Mouse (Mus musculus) hindbrain, embryonic 12.5 days (tissue): ENCODE measurements around the gene Atp5d. TPM values are rescaled to one million over a fixed set of nuclear protein-coding genes. Genes with fewer than 3 reads are reported as not detected.
A peak's percentile ranks its signal among the peaks of the same experiment; 100 is the strongest.

Experiments
- ATAC-seq: fragments of 200-750 bp; cut with Nextera tagmentation; 2 replicates; pipeline ENCODE4 v1.8.0; 2017; ENCODE audit warnings: moderate TSS enrichment; ENCODE audit not compliant: low FRiP score
- H3K27ac ChIP-seq: fragments of 300-500 bp; sonication (generic); 2 replicates; pipeline ENCODE4 v1.5.1; 2016; ENCODE audit warnings: mild to moderate bottlenecking
- H3K27me3 ChIP-seq: fragments of 300-500 bp; sonication (generic); 2 replicates; pipeline ENCODE4 v1.6.1; 2016; ENCODE audit warnings: mild to moderate bottlenecking
- H3K36me3 ChIP-seq: fragments of 300-500 bp; sonication (generic); 2 replicates; pipeline ENCODE4 v1.6.1; 2016; ENCODE audit warnings: mild to moderate bottlenecking
- H3K4me1 ChIP-seq: fragments of 300-500 bp; sonication (generic); 2 replicates; pipeline ENCODE4 v1.6.1; 2016
- H3K4me2 ChIP-seq: fragments of 300-500 bp; sonication (generic); replicated peaks from 2 replicates; pipeline ENCODE4 v1.6.1; 2016; ENCODE audit warnings: mild to moderate bottlenecking
- H3K4me3 ChIP-seq: fragments of 300-500 bp; sonication (generic); 2 replicates; pipeline ENCODE4 v1.5.1; 2016; ENCODE audit warnings: mild to moderate bottlenecking
- H3K9ac ChIP-seq: fragments of 300-500 bp; sonication (generic); 2 replicates; pipeline ENCODE4 v1.6.1; 2016; ENCODE audit warnings: mild to moderate bottlenecking, moderate library complexity
- H3K9me3 ChIP-seq: fragments of 300-500 bp; sonication (generic); replicated peaks from 2 replicates; pipeline ENCODE4 v1.6.1; 2016; ENCODE audit warnings: mild to moderate bottlenecking
- WGBS: fragments of 180-500 bp; shearing (Covaris S2); methylation state at CpG from one replicate; pipeline ENCODE4 v1.1.7; 2016; 5-methylcytosine and 5-hydroxymethylcytosine counted together
- polyA plus RNA-seq: library from polyadenylated mRNA; unstranded; fragments of >200 nt; fragmentation: Nextera tagmentation; extraction: Ambion mirVana; gene quantifications from 2 replicates; pipeline ENCODE4 v1.2.1, GENCODE M21; 2016

Atp5d gene
- polyA plus RNA-seq, 1 experiment from 2014 or later, result 385 TPM

DNA sequence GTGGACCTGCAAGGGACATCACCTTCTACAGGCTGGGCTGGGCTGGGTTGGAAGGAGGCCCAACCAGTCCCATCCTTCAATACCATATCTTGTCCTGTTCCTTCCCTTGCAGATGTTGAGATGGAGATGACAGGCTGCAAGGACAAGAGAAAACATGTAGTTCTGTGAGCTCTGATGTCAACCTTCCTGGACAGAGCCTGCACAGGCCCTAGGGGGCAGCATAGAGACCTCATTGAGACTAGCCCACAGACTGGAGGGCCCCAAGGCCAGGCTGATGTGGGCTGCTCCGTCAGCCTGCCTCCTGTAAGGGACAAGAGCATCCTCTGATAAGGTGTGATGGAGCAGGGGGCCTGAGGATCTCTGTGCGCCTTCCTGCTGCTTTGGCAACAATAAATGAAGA is 36.3 kb downstream of the Atp5d start:
- WGBS, result 62% methylated on average over 2 of the region's 2 CpGs
- ATAC-seq, result no peak
- no peaks in the 10 kb centered on the region for H3K27me3 ChIP-seq
- no peak overlapping the region for H3K27ac ChIP-seq
- no peaks in the 10 kb centered on the region for H3K9me3 ChIP-seq
- no peak overlapping the region for H3K9ac ChIP-seq
- peaks cover 39% of the 10 kb centered on the region for H3K4me1 ChIP-seq
- H3K4me2 ChIP-seq, result no peak overlapping the region
- no peak overlapping the region for H3K4me3 ChIP-seq
- peaks cover 27% of the 10 kb centered on the region for H3K36me3 ChIP-seq

DNA sequence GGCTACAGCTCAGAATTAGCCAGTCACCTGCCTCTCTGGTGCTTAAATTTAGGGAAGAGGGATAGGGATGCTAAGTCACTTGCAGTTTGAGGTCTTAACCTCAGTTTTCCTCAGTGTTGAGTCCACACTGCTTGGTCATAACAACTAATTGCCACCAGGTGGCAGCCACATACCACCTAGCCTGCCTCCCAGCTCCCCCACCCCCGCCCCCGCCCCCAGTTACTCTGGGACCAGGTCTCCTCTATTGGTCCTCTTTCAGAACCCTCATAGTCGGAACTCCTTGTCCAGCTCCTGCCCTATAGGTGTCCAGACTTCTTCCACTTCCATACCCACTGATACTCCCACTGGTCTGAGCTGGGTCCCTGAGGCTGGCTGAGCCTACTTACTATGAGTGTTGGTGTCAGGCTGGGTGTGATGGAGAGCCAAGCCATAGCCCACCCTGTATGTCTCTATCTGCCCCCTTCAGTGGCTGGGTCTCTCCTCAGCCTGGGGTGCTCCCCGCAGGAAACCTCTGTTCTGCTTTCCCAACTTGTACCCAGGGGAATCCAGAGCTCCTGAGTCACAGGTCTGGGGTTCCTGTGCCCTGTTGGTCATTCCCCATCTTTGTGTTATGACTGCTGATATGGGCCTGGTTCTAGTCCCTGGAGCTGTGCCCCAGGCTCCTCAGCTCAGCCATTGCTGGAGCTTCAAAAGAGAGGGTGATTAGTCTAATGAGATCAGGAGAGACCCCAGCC is 37.3 kb downstream of the Atp5d start:
- Histone ChIP-seq H3K4me2 (no peak overlapping the region), H3K27me3 (no peaks in the 10 kb centered on the region), H3K9ac (no peak overlapping the region; the same call in 1 of the 2 replicates), H3K4me1 (peaks cover 37% of the 10 kb centered on the region), H3K9me3 (no peaks in the 10 kb centered on the region), H3K4me3 (no peak overlapping the region), H3K27ac (no peak overlapping the region), H3K36me3 (peaks cover 17% of the 10 kb centered on the region)
- 22% methylated on average over 4 of the region's 4 CpGs for WGBS
- no peak for ATAC-seq

DNA sequence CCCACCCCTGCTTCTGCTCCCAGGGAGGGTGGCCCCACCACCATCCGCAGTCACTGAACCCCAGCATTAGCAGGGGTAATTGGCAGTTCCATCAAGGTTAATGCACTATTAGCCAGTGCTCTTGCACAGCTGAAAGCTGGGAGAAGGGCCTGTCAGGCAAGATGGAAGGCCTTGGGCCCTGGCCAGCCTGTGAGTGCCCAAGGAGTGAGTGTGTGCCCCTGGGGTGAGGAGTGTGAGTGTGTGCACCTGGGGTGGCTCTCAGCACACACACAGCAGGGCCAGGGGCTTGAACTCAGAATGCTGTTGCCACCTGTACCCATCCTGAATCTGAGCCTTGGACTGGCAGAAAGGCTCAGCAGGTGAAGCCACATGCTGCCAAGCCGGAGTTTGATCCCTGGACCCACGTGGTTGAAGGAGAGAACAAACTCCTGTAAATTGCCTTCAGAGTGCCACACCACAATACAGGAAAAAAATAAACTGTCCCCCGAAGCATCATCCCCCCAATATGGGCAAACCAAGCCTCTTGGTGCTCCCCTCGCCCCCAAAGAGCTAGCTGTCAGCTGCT is 37.9 kb downstream of the Atp5d start:
- Histone ChIP-seq H3K4me3 (no peak overlapping the region), H3K9me3 (no peaks in the 10 kb centered on the region), H3K4me2 (no peak overlapping the region), H3K9ac (peak overlapping the region; percentile 25; the same call in 1 of the 2 replicates), H3K27ac (no peak overlapping the region), H3K36me3 (peaks cover 11% of the 10 kb centered on the region), H3K27me3 (no peaks in the 10 kb centered on the region), H3K4me1 (peaks cover 41% of the 10 kb centered on the region)
- 82% methylated on average over 5 of the region's 5 CpGs for WGBS
- ATAC-seq, result no peak

DNA sequence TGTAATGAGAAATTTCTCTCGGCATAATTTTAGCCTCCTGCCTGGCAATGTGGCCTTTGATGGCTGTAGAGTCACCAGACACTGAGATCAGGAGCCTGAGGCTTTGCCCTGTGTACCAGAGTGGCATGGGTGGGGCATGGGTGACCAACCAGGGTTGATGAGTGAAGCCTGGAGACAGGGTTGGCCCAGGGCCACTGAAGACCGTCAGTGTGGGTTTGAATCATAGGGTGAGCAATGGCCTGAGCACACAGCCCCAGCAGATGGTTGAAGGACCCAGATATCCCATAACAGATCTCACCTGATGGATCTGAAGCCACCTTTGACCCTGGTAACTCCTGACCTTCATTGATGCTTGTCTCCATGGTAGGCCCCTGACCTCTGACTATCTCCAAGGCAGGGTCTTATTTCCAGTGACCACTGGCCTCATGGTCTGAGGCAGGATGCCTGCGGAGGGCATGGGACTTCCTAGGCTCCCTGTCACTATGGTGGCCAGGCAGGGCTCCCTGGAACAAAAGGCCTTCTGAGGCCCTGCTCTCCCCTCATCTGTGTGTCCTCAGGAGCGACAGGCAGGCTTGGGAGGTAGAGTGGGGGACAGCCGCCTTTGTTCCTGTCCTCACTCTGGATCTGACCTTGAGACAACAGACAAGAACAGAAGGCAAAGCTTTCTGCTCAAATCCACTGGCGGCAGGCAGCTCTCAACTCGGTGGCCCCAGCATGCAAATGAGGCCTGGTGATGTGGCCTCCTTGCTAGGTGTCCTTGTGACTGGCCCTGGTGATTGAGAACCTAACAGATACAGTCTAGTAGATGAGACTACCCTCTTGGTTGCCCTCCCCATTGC is 39.2 kb downstream of the Atp5d start:
- no peak for ATAC-seq
- H3K9ac ChIP-seq, result no peak overlapping the region; the same call in 1 of the 2 replicates
- H3K4me2 ChIP-seq, result no peak overlapping the region
- no peaks in the 10 kb centered on the region for H3K9me3 ChIP-seq
- 43% methylated on average over 7 of the region's 7 CpGs for WGBS
- H3K27me3 ChIP-seq, result no peaks in the 10 kb centered on the region
- H3K27ac ChIP-seq, result no peak overlapping the region
- H3K4me1 ChIP-seq, result peaks cover 42% of the 10 kb centered on the region
- peaks cover 7% of the 10 kb centered on the region for H3K36me3 ChIP-seq
- H3K4me3 ChIP-seq, result no peak overlapping the region

DNA sequence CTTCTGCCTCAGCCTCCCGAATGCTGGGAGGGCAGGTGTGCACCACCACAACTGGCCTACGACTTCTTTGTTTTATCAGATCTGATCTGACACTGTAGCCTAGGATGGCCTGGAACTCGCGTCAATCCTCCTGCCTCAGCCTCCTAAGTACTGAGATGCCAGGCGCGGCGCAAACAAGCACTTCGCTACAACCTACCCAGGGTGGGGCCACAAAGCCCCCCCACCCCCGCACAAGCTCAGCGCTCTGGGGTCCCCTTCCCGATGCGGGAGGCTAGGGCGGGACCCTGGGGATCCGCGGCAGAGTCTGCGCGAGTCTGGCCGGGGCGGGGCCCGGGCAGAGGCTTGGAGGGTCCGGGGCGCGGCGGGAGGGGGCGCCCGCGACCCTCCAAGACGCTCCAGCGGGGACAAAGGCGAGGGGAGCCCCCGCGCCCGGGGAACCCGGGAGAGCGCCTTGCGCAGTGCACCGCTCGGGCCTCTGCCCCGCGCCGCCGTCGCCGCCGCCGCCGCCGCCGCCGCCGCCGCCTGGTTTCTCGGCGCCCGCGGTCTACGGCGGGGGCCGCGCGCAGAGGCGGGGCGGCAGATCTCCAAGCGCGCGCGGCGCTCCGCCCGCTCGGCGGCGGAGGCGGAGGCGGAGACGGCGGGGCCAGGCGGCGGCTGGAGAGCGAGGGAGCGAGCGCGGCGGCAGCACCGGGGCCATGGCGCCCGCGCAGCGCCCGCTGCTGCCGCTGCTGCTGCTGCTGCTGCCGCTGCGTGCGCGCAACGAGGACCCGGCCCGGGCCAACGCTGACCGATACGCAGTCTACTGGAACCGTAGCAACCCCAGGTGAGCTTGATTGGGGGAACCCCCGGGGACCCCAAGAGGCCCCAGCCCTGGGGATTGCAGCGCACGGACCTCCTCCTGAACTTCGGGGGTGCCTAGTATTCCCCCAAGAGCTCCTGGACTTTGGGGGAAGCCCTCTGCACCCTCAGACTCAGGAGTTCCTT is 40.9 kb downstream of the Atp5d start, which contains the start of gene Efna2:
Gene Efna2 (plus strand): TSS at position 415 of the 984 bp plus-strand sequence.
- peak; percentile 74 for ATAC-seq
- H3K4me2 ChIP-seq, result peak within 1 kb of the TSS; percentile 90
- H3K9me3 ChIP-seq, result no peaks in the 10 kb centered on the region
- peaks cover 38% of the 10 kb centered on the region for H3K4me1 ChIP-seq
- H3K36me3 ChIP-seq, result peaks cover 19% of the 10 kb centered on the region
- peak within 1 kb of the TSS; percentile 88 for H3K27ac ChIP-seq
- H3K9ac ChIP-seq, result peak within 1 kb of the TSS; percentile 97
- WGBS, result 1% methylated on average over 69 of the region's 106 CpGs
- H3K27me3 ChIP-seq, result no peaks in the 10 kb centered on the region
- H3K4me3 ChIP-seq, result peak within 1 kb of the TSS; percentile 79

DNA sequence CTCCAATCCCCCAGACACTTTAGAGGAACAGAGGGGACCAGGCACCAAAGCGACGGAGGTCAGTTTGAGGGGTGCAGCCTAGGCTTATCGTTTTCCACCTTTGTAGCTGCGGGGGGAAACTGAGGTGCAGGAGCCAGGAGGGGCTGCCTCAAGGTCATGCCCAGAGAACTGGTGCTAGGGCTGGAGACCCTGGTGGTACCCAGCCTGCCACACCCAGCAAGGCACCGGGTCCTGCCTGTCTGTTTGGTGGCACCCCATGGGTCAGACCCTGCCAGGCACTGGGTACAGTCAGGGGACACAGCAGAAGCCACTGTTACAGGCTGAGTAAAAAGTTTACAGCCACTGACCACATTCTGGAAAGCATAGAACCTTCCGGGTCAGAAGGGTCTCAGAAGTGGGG is 41.9 kb downstream of the Atp5d start:
- Histone ChIP-seq H3K27ac (0 out of 2 replicates have a peak overlapping the region, but pooled peaks have one; percentile 17), H3K4me3 (peak overlapping the region; percentile 79), H3K4me1 (peaks cover 43% of the 10 kb centered on the region), H3K4me2 (peak overlapping the region; percentile 90), H3K9ac (peak overlapping the region; percentile 97), H3K9me3 (no peaks in the 10 kb centered on the region), H3K36me3 (peaks cover 19% of the 10 kb centered on the region), H3K27me3 (no peaks in the 10 kb centered on the region)
- no peak for ATAC-seq
- 50% methylated on average over 6 of the region's 6 CpGs for WGBS

DNA sequence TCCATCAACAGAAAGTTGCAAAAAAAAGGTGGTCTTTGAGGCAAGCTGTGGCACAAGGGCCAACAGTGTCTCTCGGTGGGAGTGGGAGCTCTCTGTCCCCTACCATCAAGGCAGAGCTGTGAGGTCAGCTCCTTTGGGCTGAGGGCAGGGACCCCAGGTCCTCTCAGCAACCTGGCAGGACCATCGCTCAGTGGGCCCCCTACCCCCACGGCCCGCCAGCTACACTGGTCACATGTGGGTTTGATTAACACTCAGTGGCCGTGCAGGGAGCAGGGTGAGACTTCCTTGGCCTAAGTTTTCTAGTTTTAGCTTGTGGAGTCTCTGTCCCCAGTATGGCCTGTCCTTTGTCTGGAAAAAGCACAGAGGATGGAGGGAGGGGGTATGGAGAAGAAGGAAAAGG is 42.4 kb downstream of the Atp5d start:
- H3K27me3 ChIP-seq, result no peaks in the 10 kb centered on the region
- H3K4me2 ChIP-seq, result peak overlapping the region; percentile 90
- peak overlapping the region; percentile 97 for H3K9ac ChIP-seq
- peaks cover 45% of the 10 kb centered on the region for H3K4me1 ChIP-seq
- peak overlapping the region; percentile 79 for H3K4me3 ChIP-seq
- no peak for ATAC-seq
- H3K9me3 ChIP-seq, result no peaks in the 10 kb centered on the region
- peaks cover 19% of the 10 kb centered on the region for H3K36me3 ChIP-seq
- H3K27ac ChIP-seq, result peak overlapping the region; percentile 17; the same call in 1 of the 2 replicates
- 39% methylated on average over 5 of the region's 5 CpGs for WGBS

DNA sequence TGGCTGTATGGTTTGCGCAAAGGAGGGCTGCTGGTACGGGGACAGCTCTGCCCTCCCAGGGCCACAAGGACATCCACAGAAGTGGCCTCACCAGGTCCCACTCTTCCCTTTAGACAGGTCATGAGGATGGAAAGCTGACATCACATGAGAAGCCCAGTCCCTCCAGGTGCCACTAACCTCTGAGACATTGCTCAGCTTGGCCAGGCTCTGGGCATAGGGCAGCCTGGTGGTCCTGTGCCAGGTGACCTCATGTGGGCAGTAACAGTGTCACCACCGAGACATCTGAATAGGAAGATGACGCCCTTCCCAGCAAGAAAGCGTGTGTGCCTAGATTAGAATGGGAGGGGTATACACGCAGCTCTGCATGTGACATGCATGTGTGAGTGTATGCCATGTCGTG is 44.1 kb downstream of the Atp5d start:
- ATAC-seq, result no peak
- Histone ChIP-seq H3K9ac (0 out of 2 replicates have a peak overlapping the region, but pooled peaks have one; percentile 97), H3K36me3 (peaks cover 30% of the 10 kb centered on the region), H3K4me2 (no peak overlapping the region), H3K27ac (no peak overlapping the region), H3K9me3 (no peaks in the 10 kb centered on the region), H3K4me3 (no peak overlapping the region), H3K27me3 (0 out of 2 replicates have a peak, but pooled peaks cover 2% of the 10 kb centered on the region), H3K4me1 (peaks cover 42% of the 10 kb centered on the region)
- 91% methylated on average over 7 of the region's 7 CpGs for WGBS

DNA sequence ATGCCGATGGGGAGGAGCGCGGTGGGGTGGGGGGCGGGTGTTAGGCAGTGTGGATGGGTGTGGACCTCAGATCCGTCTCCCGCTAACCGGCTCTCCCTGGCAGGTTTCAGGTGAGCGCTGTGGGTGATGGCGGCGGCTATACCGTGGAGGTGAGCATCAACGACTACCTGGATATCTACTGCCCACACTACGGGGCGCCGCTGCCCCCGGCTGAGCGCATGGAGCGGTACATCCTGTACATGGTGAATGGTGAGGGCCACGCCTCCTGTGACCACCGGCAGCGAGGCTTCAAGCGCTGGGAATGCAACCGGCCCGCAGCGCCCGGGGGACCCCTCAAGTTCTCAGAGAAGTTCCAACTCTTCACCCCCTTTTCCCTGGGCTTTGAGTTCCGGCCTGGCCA is 48.2 kb downstream of the Atp5d start:
- no peak overlapping the region for H3K9ac ChIP-seq
- no peaks in the 10 kb centered on the region for H3K9me3 ChIP-seq
- no peak overlapping the region for H3K4me3 ChIP-seq
- H3K4me2 ChIP-seq, result no peak overlapping the region
- whole genome bisulfite sequencing, result 40% methylated on average over 27 of the region's 27 CpGs
- no peak overlapping the region for H3K27ac ChIP-seq
- ATAC-seq, result no peak
- H3K36me3 ChIP-seq, result peaks cover 47% of the 10 kb centered on the region
- peaks cover 42% of the 10 kb centered on the region for H3K4me1 ChIP-seq
- H3K27me3 ChIP-seq, result peaks cover 13% of the 10 kb centered on the region

DNA sequence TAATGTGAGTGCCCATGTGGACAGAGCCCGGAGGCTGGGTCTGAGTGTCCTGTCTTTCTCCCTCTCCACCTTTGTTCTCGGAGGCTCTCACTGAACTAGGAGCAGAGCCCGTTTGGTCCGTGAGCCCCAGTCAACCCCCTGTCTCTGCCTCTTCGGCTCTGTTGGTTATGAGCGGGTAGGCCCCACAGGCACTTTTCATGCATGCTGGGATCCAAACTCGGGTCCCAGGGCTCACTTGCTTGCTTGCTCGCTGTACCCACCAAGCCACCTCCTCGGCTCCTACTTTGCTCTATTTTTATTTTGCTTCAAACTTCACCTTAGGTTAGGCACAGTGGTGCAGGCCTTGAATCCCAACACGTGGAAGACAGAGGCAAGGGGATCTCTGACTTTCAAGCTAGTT is 49.3 kb downstream of the Atp5d start:
- Histone ChIP-seq H3K4me1 (peaks cover 34% of the 10 kb centered on the region), H3K27me3 (peaks cover 21% of the 10 kb centered on the region), H3K9me3 (no peaks in the 10 kb centered on the region), H3K4me2 (no peak overlapping the region), H3K9ac (no peak overlapping the region), H3K4me3 (no peak overlapping the region), H3K27ac (no peak overlapping the region), H3K36me3 (peaks cover 40% of the 10 kb centered on the region)
- WGBS, result 87% methylated on average over 10 of the region's 10 CpGs
- no peak for ATAC-seq

DNA sequence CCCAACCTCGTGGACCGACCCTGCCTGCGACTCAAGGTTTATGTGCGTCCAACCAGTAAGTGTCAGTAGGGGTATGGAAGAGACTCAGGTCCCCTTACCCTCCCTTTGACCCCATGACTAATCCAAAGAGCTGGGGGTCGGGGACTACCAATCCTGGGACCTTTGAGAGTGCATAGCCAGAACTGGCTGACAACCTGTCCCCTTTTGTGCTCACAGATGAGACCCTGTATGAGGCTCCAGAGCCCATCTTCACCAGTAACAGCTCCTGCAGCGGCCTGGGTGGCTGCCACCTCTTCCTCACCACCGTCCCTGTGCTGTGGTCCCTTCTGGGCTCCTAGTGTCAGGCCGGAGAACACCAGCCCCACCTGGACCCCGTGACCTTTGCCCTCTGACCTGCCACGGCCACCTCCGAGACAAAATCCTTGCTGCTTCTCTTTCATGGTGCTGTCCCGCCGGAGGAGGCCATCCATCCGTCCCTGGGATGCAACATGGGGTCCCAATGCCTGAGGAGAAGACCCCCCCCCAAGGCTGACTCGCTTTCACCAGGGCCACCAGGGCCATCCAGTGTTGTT is 50.1 kb downstream of the Atp5d start:
- no peak for ATAC-seq
- H3K4me3 ChIP-seq, result no peak overlapping the region
- no peak overlapping the region for H3K4me2 ChIP-seq
- H3K4me1 ChIP-seq, result peaks cover 34% of the 10 kb centered on the region
- peaks cover 21% of the 10 kb centered on the region for H3K27me3 ChIP-seq
- H3K9ac ChIP-seq, result no peak overlapping the region
- H3K27ac ChIP-seq, result no peak overlapping the region
- WGBS, result 64% methylated on average over 15 of the region's 15 CpGs
- peaks cover 32% of the 10 kb centered on the region for H3K36me3 ChIP-seq
- H3K9me3 ChIP-seq, result no peaks in the 10 kb centered on the region
